Mouse (Mus musculus): Measurements from ENCODE around the gene Scamp5.

Gene Scamp5

GRCm38 (mm10) chr9:57467896-57468549, at the start of gene Scamp5:
TSS of gene Scamp5 (minus strand) at chr9:57468060.
- peak; percentile 97 for DNase-seq

GRCm38 (mm10) chr9:57517113-57517512, 49.3 kb upstream of the Scamp5 start:
- DNase-seq, result peak; percentile 84

GRCm38 (mm10) chr9:57510577-57510976, 42.7 kb upstream of the Scamp5 start:
- DNase-seq, result no peak

- DNase-seq, result peak; percentile 56
Observed at GRCm38 (mm10) chr9:57505700-57506099, 37.8 kb upstream of the Scamp5 start.

- no peak for DNase-seq
Observed at GRCm38 (mm10) chr9:57504891-57505290, 37.0 kb upstream of the Scamp5 start.

- peak; percentile 79 for DNase-seq
Observed at GRCm38 (mm10) chr9:57504381-57504700, 36.5 kb upstream of the Scamp5 start.

GRCm38 (mm10) chr9:57503622-57504380, 35.9 kb upstream of the Scamp5 start, which contains the start of gene Rpp25:
TSS of gene Rpp25 (plus strand) at chr9:57504026.
- peak; percentile 70 for DNase-seq

- no peak for DNase-seq
Observed at GRCm38 (mm10) chr9:57502911-57503621, 35.2 kb upstream of the Scamp5 start.

GRCm38 (mm10) chr9:57501861-57502260, 34.0 kb upstream of the Scamp5 start:
- DNase-seq, result peak; percentile 55

GRCm38 (mm10) chr9:57501452-57501851, 33.6 kb upstream of the Scamp5 start:
- no peak for DNase-seq

GRCm38 (mm10) chr9:57498536-57498935, 30.7 kb upstream of the Scamp5 start:
- no peak for DNase-seq

- no peak for DNase-seq
Observed at GRCm38 (mm10) chr9:57497236-57497635, 29.4 kb upstream of the Scamp5 start.

- no peak for DNase-seq
Observed at GRCm38 (mm10) chr9:57494970-57495369, 27.1 kb upstream of the Scamp5 start.

- DNase-seq, result no peak
Observed at GRCm38 (mm10) chr9:57493532-57493931, 25.7 kb upstream of the Scamp5 start.

GRCm38 (mm10) chr9:57487807-57488206, 19.9 kb upstream of the Scamp5 start:
- no peak for DNase-seq

- peak; percentile 86 for DNase-seq
Observed at GRCm38 (mm10) chr9:57485774-57486173, 17.9 kb upstream of the Scamp5 start.

- no peak for DNase-seq
Observed at GRCm38 (mm10) chr9:57468914-57469313, 1.1 kb upstream of the Scamp5 start.

- no peak for DNase-seq
Observed at GRCm38 (mm10) chr9:57467271-57467771, 539 bp downstream of the Scamp5 start.

- DNase-seq, result no peak
Observed at GRCm38 (mm10) chr9:57466101-57466500, 1.8 kb downstream of the Scamp5 start.

GRCm38 (mm10) chr9:57462866-57463265, 5.0 kb downstream of the Scamp5 start:
- DNase-seq, result no peak

GRCm38 (mm10) chr9:57459707-57460106, 8.2 kb downstream of the Scamp5 start:
- no peak for DNase-seq

GRCm38 (mm10) chr9:57453516-57453915, 14.3 kb downstream of the Scamp5 start:
- no peak for DNase-seq

- no peak for DNase-seq
Observed at GRCm38 (mm10) chr9:57452624-57453462, 15.0 kb downstream of the Scamp5 start.
